Mouse (Mus musculus) forebrain, embryonic 11.5 days (tissue): ENCODE measurements around the gene Arhgap36. TPM values are rescaled to one million over a fixed set of nuclear protein-coding genes. Genes with fewer than 3 reads are reported as not detected.

Source experiments
- ATAC-seq: fragments of 200-750 bp; cut with Nextera tagmentation; replicated peaks from 2 replicates; pipeline ENCODE4 v1.8.0; 2017; ENCODE audit warnings: moderate TSS enrichment; ENCODE audit not compliant: low FRiP score
- DNase-seq: peaks from one replicate; pipeline ENCODE4 v3.0.0-alpha.2; 2017; ENCODE audit warnings: low spot score
- H3K27ac ChIP-seq: fragments of 300-500 bp; sonication (generic); 2 replicates; pipeline ENCODE4 v1.5.1; 2014; ENCODE audit warnings: low read depth, low read length
- H3K27me3 ChIP-seq: fragments of 300-500 bp; sonication (generic); 2 replicates; pipeline ENCODE4 v1.6.1; 2014; ENCODE audit warnings: mild to moderate bottlenecking, low read length, mixed read lengths; ENCODE audit not compliant: control insufficient read depth, insufficient read depth
- H3K36me3 ChIP-seq: fragments of 300-500 bp; sonication (generic); 2 replicates; pipeline ENCODE4 v1.6.1; 2014; ENCODE audit warnings: mild to moderate bottlenecking, low read length, moderate library complexity, mixed read lengths; ENCODE audit not compliant: control insufficient read depth, insufficient read depth
- H3K4me1 ChIP-seq: fragments of 300-500 bp; sonication (generic); replicated peaks from 2 replicates; pipeline ENCODE4 v1.6.1; 2014; ENCODE audit warnings: low read length, mixed read lengths; ENCODE audit not compliant: control insufficient read depth, insufficient read depth
- H3K4me2 ChIP-seq: fragments of 300-500 bp; sonication (generic); 2 replicates; pipeline ENCODE4 v1.6.1; 2014; ENCODE audit warnings: low read depth, mild to moderate bottlenecking, low read length, moderate library complexity, mixed read lengths; ENCODE audit not compliant: severe bottlenecking
- H3K4me3 ChIP-seq: fragments of 300-500 bp; sonication (generic); 2 replicates; pipeline ENCODE4 v1.5.1; 2014; ENCODE audit warnings: low read depth, low read length
- H3K9ac ChIP-seq: fragments of 300-500 bp; sonication (generic); 2 replicates; pipeline ENCODE4 v1.6.1; 2014; ENCODE audit warnings: low read length
- H3K9me3 ChIP-seq: fragments of 300-500 bp; sonication (generic); 2 replicates; pipeline ENCODE4 v1.6.1; 2016; ENCODE audit warnings: low read length, mixed read lengths; ENCODE audit not compliant: control insufficient read depth
- WGBS: fragments of 180-500 bp; shearing (Covaris S2); extraction: QIAGEN DNeasy Blood & Tissue Kit; methylation state at CpG from one replicate; pipeline ENCODE4 v1.1.7; 2014; 5-methylcytosine and 5-hydroxymethylcytosine counted together
- polyA plus RNA-seq: library from polyadenylated mRNA; unstranded; fragments of >200 nt; fragmentation: Nextera tagmentation; extraction: Ambion mirVana; gene quantifications from 2 replicates; pipeline ENCODE4 v1.2.1, GENCODE M21; 2014

The Arhgap36 gene
- polyA plus RNA-seq = 1.7 and 2.0 TPM in 2 replicates

DNA sequence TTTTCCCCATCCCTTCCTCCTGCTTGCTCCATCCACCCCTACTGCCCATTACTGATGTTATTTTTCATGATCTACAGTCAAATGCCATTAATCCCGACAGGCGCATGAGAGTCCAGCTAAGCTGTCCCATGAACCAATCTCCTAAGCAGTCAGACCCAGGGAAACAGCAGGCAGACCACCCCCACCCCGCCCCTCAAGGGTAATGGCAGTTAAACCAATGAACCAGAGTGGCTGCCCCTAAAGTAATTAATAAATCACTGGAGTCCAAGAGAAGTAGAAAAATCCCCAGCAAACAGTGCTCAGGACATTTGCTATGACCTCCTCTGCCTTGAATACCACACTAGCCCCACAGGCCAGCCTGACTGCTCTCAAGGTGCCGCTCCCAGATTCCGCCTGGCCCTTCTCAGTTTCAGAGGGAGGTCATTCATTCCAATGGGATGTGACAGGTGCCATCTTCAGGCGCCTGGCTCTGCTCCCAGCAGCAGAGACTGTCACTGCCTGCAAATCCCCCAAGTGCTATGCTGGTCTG lies at the start of gene Arhgap36:
Gene Arhgap36, plus strand, starts transcription at position 504 of the 529 bp plus-strand sequence.
- 68% methylated on average over 6 of the region's 6 CpGs for WGBS
- Histone ChIP-seq H3K36me3 (no peaks in the 10 kb centered on the region), H3K4me2 (no peak within 1 kb of the TSS), H3K9ac (no peak within 1 kb of the TSS), H3K4me1 (no peaks in the 10 kb centered on the region), H3K27ac (no peak within 1 kb of the TSS), H3K27me3 (no peaks in the 10 kb centered on the region), H3K9me3 (no peaks in the 10 kb centered on the region), H3K4me3 (no peak within 1 kb of the TSS)
- ATAC-seq (no peak), DNase-seq (no peak)

DNA sequence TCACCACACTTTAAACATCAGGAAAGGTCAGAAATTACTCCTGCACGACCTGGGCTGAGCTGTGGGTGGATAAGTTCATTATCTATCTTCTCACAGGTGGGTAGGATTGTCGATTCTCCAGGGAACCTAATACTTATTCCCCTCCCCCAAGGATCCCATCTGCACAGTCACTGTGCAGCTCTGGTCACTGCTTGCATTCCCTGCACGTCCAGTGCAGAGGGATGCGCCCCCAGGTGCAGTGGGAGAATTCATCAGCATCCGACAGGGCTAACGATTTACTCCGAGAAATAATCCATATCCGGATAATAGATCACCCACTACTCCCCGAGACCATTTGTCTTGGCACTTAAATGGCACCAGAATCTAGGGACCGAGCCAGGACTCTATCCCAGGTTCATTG lies 6.0 kb upstream of the Arhgap36 start:
- no peaks in the 10 kb centered on the region for H3K36me3 ChIP-seq
- H3K4me3 ChIP-seq = no peak overlapping the region
- WGBS = 55% methylated on average over 10 of the region's 10 CpGs
- ATAC-seq (no peak), DNase-seq (no peak)
- H3K9me3 ChIP-seq = no peaks in the 10 kb centered on the region
- no peak overlapping the region for H3K27ac ChIP-seq
- no peaks in the 10 kb centered on the region for H3K4me1 ChIP-seq
- no peaks in the 10 kb centered on the region for H3K27me3 ChIP-seq
- no peak overlapping the region for H3K4me2 ChIP-seq
- H3K9ac ChIP-seq = no peak overlapping the region

DNA sequence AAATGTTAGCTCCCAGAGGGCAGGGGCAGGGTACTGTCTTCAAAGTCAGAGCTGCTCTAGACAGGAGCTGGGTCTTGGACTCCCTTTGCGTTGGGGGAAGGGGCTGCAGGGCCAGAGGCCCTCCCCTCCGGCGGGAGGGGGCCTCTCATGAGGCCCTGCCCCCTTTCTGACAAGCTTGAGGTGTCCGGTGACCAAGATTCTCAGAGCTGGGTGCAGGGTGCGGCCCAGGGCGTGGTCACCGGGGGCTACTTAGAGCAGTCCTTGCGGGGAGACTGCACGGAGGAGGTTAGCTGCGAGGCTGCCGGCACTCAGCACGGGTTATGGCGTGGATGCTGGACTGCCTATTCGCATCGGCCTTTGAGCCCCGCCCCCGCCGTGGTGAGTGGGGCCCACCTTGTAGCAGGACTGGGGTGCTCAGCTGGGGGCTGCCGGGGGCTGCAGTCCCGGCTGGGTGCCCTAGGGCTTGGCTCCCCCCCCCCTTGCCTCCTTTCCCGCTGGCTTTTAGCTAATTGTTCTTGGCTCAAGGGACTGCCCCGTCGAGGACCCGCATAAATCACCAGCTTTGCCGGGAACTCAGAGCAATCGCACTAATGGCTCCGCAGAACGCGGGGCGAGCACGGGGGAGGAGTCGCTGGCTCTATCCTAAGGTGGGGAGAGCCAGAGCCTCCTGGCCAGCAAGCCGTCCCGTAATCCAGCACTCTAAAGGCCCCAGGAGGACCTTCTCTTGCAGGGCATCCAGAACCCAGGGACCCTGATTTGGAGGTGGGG lies 6.7 kb downstream of the Arhgap36 start:
- Histone ChIP-seq H3K4me3 (peak overlapping the region; percentile 27), H3K36me3 (no peaks in the 10 kb centered on the region), H3K27ac (no peak overlapping the region), H3K27me3 (no peaks in the 10 kb centered on the region), H3K4me1 (no peaks in the 10 kb centered on the region), H3K9me3 (no peaks in the 10 kb centered on the region), H3K9ac (no peak overlapping the region; the same call in 1 of the 2 replicates), H3K4me2 (peak overlapping the region; percentile 43)
- peak; percentile 84 for ATAC-seq
- WGBS = 12% methylated on average over 30 of the region's 34 CpGs
- peak; percentile 55 for DNase-seq

DNA sequence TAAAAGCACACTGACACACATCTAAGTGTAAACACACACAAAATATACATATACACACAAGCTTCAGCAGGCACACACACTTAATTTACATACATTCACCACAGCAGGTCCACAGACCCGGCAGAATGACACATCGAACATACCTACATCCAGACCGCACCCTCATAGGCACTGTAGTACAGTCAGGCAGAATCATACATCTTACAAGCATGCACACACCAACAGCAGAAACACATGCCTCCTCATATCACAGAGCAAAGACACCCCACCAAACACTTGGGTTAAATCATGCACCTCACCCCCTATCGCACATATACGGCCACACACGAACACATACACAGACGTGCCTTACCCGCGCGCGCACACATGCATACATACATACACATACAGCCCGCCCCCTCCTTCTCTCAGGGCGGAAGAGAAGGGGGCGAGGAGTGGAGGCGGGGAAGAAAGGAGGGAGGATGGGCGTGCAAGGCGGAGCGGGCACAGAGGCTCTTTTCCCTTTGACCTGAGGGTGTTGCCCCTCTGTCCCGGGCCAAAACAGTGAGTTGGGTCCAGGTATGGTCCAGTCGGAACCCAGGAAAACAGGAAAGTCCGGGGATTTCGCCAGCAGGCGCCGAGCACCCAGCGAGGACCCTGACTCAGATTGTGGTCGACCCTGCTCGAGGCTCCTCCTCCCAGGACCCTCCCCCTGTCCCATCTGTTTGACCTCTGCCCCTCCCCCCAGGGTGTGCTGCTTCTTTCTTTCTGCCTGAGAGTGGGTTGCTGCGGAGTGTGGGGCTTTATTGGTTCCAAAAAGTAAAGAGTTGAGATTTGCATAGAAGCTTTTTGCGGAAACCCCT lies 16.4 kb downstream of the Arhgap36 start:
- Histone ChIP-seq H3K9me3 (no peaks in the 10 kb centered on the region), H3K4me3 (peak overlapping the region; percentile 30), H3K27me3 (no peaks in the 10 kb centered on the region), H3K27ac (no peak overlapping the region), H3K9ac (no peak overlapping the region; the same call in 1 of the 2 replicates), H3K36me3 (no peaks in the 10 kb centered on the region), H3K4me1 (no peaks in the 10 kb centered on the region), H3K4me2 (peak overlapping the region; percentile 53)
- WGBS = 28% methylated on average over 23 of the region's 29 CpGs
- DNase-seq (peak; percentile 69), ATAC-seq (peak; percentile 88)

DNA sequence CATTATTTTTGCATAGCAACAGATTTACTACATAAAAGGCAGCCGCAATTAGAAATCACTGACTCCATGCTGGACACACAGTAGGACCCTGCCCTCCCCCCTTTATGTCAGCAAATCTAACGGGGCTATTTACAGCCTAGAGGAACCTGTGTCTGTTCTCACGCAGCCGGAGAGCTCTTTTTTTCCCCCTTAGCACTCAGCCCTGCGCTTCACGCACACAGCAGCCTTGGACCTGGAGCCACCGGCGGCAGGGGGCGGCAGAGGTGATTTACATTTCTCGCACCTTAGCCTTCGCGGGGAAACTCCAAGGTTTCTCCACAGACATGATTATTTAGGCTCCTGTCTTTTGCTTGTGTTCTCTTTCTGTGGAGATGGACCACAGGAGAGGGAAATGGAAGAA lies 17.1 kb downstream of the Arhgap36 start:
- no peak overlapping the region for H3K27ac ChIP-seq
- 14% methylated on average over 12 of the region's 12 CpGs for WGBS
- ATAC-seq = peak; percentile 70
- no peaks in the 10 kb centered on the region for H3K27me3 ChIP-seq
- no peaks in the 10 kb centered on the region for H3K9me3 ChIP-seq
- peak; percentile 56 for DNase-seq
- peak overlapping the region; percentile 53 for H3K4me2 ChIP-seq
- H3K4me1 ChIP-seq = no peaks in the 10 kb centered on the region
- no peaks in the 10 kb centered on the region for H3K36me3 ChIP-seq
- no peak overlapping the region for H3K9ac ChIP-seq
- H3K4me3 ChIP-seq = peak overlapping the region; percentile 30

DNA sequence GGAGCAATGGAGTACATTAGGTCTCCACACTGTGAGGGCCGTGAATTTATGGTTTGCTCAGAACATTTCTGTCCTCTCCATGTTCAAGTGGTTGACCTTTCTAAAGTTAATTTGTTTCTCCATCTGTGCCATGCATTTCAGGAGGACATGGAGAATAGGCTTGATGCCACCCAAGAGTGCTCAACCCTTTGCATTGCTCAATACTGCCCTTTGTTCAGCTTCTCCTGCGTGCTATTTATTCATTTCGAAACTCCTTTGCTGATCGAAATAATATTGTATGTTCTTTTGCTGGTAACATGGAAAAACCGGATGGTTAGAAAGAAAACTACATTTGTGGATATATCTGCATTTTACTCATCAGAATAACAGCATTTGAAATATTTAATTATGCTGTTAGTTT lies 25.4 kb downstream of the Arhgap36 start:
- Histone ChIP-seq H3K9me3 (no peaks in the 10 kb centered on the region), H3K9ac (no peak overlapping the region), H3K4me2 (no peak overlapping the region), H3K27ac (no peak overlapping the region), H3K4me3 (no peak overlapping the region), H3K27me3 (peaks cover 8% of the 10 kb centered on the region), H3K36me3 (no peaks in the 10 kb centered on the region), H3K4me1 (no peaks in the 10 kb centered on the region)
- 86% methylated on average over 5 of the region's 5 CpGs for WGBS
- DNase-seq (no peak), ATAC-seq (no peak)

DNA sequence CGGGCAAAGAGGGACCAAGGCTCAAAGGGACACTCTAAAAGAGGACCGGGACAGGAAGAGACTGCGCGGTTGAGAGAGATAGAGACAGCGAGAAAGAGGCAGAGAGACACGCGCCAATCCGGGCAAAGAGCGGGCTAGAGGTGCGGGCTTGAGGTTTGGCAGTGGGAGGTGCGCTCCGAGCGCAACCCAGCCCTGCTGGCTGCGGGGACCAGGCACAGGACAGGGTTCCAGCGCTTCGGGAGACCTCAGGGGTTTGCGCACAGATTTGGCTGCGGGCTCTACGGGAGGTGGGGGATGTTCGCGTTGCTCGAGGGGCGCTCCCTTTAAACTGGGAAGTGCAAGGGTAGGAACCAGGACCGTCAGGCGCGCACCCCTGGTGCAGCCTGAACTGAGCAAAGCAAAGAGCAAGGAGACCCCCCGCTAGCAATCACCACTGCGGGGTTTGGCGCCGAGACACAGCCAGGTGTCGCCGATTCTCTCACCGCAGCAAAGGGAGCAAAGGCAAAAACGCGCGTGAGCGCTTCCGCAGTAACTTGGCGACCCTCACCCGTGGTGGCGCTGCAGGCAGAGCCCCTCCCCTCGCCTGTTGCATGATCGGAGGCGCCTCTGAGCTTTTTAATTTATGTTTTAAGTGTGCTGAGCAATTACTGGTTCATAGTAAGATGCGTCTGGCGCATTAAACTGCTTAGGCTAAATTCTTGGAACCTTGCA lies 30.1 kb downstream of the Arhgap36 start:
- H3K27me3 ChIP-seq = peaks cover 17% of the 10 kb centered on the region
- DNase-seq (no peak), ATAC-seq (peak; percentile 56; the same call in 1 of the 2 replicates)
- no peaks in the 10 kb centered on the region for H3K9me3 ChIP-seq
- no peak overlapping the region for H3K9ac ChIP-seq
- no peaks in the 10 kb centered on the region for H3K36me3 ChIP-seq
- peak overlapping the region; percentile 52 for H3K4me2 ChIP-seq
- H3K4me1 ChIP-seq = no peaks in the 10 kb centered on the region
- no peak overlapping the region for H3K27ac ChIP-seq
- 15% methylated on average over 46 of the region's 46 CpGs for WGBS
- H3K4me3 ChIP-seq = peak overlapping the region; percentile 27
